Mouse (Mus musculus) liver, embryonic 14.5 days (tissue): ENCODE data around the gene Cyth3.

Source experiments
- CTCF ChIP-seq: IDR thresholded peaks from 2 replicates; pipeline ENCODE4 v1.5.1; 2016; ENCODE audit warnings: antibody characterized with exemption, low read depth, control low read depth
- EP300 ChIP-seq: IDR thresholded peaks from 2 replicates; pipeline ENCODE4 v1.6.1; 2016; ENCODE audit warnings: antibody characterized with exemption, low read depth

GRCm38 (mm10) chr5:143624449-143624848, 2.2 kb downstream of the Cyth3 start:
- TF ChIP-seq CTCF = no peak
- TF ChIP-seq EP300 = no peak
